In the genomic region with DNA sequence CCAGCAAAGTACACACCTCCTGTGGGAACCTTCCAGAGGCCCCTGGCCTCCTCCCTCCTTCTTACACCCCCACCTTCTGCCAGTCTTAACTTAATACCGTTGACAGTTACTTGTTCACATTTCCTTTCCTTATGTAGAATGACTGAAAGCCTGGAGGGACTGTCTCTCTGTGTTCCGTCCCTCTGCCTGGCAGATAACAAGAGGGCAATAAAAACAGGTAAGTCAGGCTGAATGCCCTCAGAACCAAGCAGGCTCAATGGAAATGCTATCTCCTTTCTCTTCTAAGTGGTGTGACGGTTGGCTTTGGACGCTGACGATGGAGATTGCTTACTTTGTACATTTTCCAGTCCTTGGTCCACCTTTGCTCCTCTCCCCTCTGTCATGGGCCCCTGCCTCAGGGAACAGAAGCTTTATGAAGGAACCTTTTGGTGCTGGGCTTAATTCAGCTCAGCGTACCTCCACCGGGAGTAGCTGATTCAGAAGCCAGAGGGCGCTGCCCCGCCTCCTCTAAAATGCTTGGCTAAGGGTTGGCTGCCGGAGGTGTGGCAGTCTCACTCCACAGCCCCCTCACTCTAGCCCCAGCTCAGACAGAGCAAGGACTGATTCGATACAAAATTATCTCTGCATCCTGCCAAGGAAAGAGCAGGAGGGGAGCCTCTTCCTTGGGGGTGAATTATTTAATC, we compare ENCODE assay signal across 8 mouse cellular contexts.
A peak's percentile ranks its signal among the peaks of the same experiment; 100 is the strongest.
DNase-seq lines count a peak whose midpoint lies in the region; ATAC-seq and TF ChIP-seq lines count a peak whose summit lies in the region.

No protein-coding gene starts in this region.

- H3K27me3 ChIP-seq in forebrain, embryonic 15.5 days = no peaks in the 10 kb centered on the region
- H3K27me3 ChIP-seq in intestine, postnatal 0 days (replicated peaks; ENCODE audit: control insufficient read depth, insufficient read depth, low read length) = no peaks in the 10 kb centered on the region
- no peaks in the 10 kb centered on the region for H3K27me3 ChIP-seq in limb, embryonic 13.5 days
- H3K27me3 ChIP-seq in neural tube, embryonic 15.5 days (replicated peaks) = no peaks in the 10 kb centered on the region

- 22% methylated on average over 11 of the region's 11 CpGs for WGBS in forebrain, embryonic 15.5 days
- WGBS in intestine, postnatal 0 days = 9% methylated on average over 11 of the region's 11 CpGs
- WGBS in limb, embryonic 13.5 days = 14% methylated on average over 11 of the region's 11 CpGs
- 14% methylated on average over 11 of the region's 11 CpGs for WGBS in neural tube, embryonic 15.5 days

- H3K4me3 ChIP-seq in forebrain, embryonic 15.5 days = no peak overlapping the region
- H3K4me3 ChIP-seq in intestine, postnatal 0 days (ENCODE audit: low read depth, low read length) = no peak overlapping the region
- H3K4me3 ChIP-seq in limb, embryonic 13.5 days = no peak overlapping the region
- no peak overlapping the region for H3K4me3 ChIP-seq in neural tube, embryonic 15.5 days (replicated peaks)

- no peaks in the 10 kb centered on the region for H3K36me3 ChIP-seq in forebrain, embryonic 15.5 days
- H3K36me3 ChIP-seq in intestine, postnatal 0 days (ENCODE audit: control insufficient read depth, insufficient read depth) = no peaks in the 10 kb centered on the region
- no peaks in the 10 kb centered on the region for H3K36me3 ChIP-seq in limb, embryonic 13.5 days
- no peaks in the 10 kb centered on the region for H3K36me3 ChIP-seq in neural tube, embryonic 15.5 days

- no peak overlapping the region for H3K4me2 ChIP-seq in forebrain, embryonic 15.5 days (replicated peaks)
- H3K4me2 ChIP-seq in intestine, postnatal 0 days (replicated peaks; ENCODE audit: low read depth) = peak overlapping the region; percentile 30; the same call in 1 of the 2 replicates
- no peak overlapping the region for H3K4me2 ChIP-seq in limb, embryonic 13.5 days (replicated peaks)
- peak overlapping the region; percentile 11; the same call in 1 of the 2 replicates for H3K4me2 ChIP-seq in neural tube, embryonic 15.5 days

- DNase-seq in adrenal gland, adult (ENCODE audit: inconsistent age in 2 of 2, low spot score in 1 of 2) = peak; percentile 24 to 68
- no peak for DNase-seq in adrenal gland, adult 8-10 months
- DNase-seq in adrenal gland, postnatal 25 days = peak; percentile 45
- peak; percentile 73 for DNase-seq in thymus, postnatal 4 days

- no peak overlapping the region for H3K27ac ChIP-seq in forebrain, embryonic 15.5 days (replicated peaks)
- no peak overlapping the region for H3K27ac ChIP-seq in intestine, postnatal 0 days (ENCODE audit: low read depth, low read length)
- no peak overlapping the region for H3K27ac ChIP-seq in limb, embryonic 13.5 days
- H3K27ac ChIP-seq in neural tube, embryonic 15.5 days (replicated peaks) = no peak overlapping the region

- TF ChIP-seq CTCF in intestine, postnatal 0 days (IDR thresholded peaks at IDR 0.05; ENCODE audit: low read depth) = peak; percentile 71

- H3K4me1 ChIP-seq in forebrain, embryonic 15.5 days = peaks cover 15% of the 10 kb centered on the region
- H3K4me1 ChIP-seq in intestine, postnatal 0 days (replicated peaks; ENCODE audit: control insufficient read depth, insufficient read depth, low read length) = no peaks in the 10 kb centered on the region
- H3K4me1 ChIP-seq in limb, embryonic 13.5 days = peaks cover 21% of the 10 kb centered on the region
- H3K4me1 ChIP-seq in neural tube, embryonic 15.5 days = peaks cover 11% of the 10 kb centered on the region

- ATAC-seq in forebrain, embryonic 15.5 days (replicated peaks) = peak; percentile 84
- ATAC-seq in intestine, postnatal 0 days = peak; percentile 19; the same call in 1 of the 2 replicates
- ATAC-seq in limb, embryonic 13.5 days (ENCODE audit: low FRiP score, low read depth) = peak; percentile 44; the same call in 1 of the 2 replicates
- peak; percentile 82 for ATAC-seq in neural tube, embryonic 15.5 days (ENCODE audit: low FRiP score)

- H3K9me3 ChIP-seq in forebrain, embryonic 15.5 days = no peaks in the 10 kb centered on the region
- H3K9me3 ChIP-seq in intestine, postnatal 0 days (ENCODE audit: control insufficient read depth) = no peaks in the 10 kb centered on the region
- no peaks in the 10 kb centered on the region for H3K9me3 ChIP-seq in limb, embryonic 13.5 days
- H3K9me3 ChIP-seq in neural tube, embryonic 15.5 days (replicated peaks) = no peaks in the 10 kb centered on the region

- no peak overlapping the region for H3K9ac ChIP-seq in forebrain, embryonic 15.5 days (replicated peaks)
- H3K9ac ChIP-seq in intestine, postnatal 0 days (ENCODE audit: low read depth, low read length) = no peak overlapping the region
- no peak overlapping the region; the same call in 1 of the 2 replicates for H3K9ac ChIP-seq in limb, embryonic 13.5 days
- H3K9ac ChIP-seq in neural tube, embryonic 15.5 days (replicated peaks) = no peak overlapping the region

Comparison
In these comparisons a context has a peak if more than half of its experiments do, and no peak if none do; other contexts are left out.
1. ATAC-seq: peak in every context shown above with its lines; median percentile 84 in forebrain, embryonic 15.5 days; 82 in neural tube, embryonic 15.5 days; 44 in limb, embryonic 13.5 days; 19 in intestine, postnatal 0 days.
2. H3K4me2 ChIP-seq: peak in intestine, postnatal 0 days (single experiment) and neural tube, embryonic 15.5 days (single experiment); none in forebrain, embryonic 15.5 days (single experiment) and limb, embryonic 13.5 days (single experiment).